Mouse (Mus musculus) adrenal gland, adult 18-20 months (tissue): ENCODE results near the gene Trim12a. TPM values are rescaled to one million over a fixed set of nuclear protein-coding genes. Genes with fewer than 3 reads are reported as not detected.
"Not testable (repeated sequence)": the region's sequence is repeated elsewhere in the genome, so short reads cannot be mapped to it uniquely, and the experiment has no call there.

ENCODE experiments used
- DNase-seq, 2 experiments: peaks; one replicate each; pipeline ENCODE4 v3.0.0; 2021 to 2022; ENCODE audit warnings: low spot score in 2 of 2
- long read RNA-seq, 2 experiments: library from polyadenylated mRNA; stranded (forward); transcript quantifications; one replicate each; pipeline ENCODE4 v2.0.0; 2021
- total RNA-seq, 2 experiments: library from RNA; stranded (reverse); gene quantifications; 1 replicate in 1 of 2; 2 replicates in 1 of 2; pipeline ENCODE4 v1.2.3; 2021

Gene Trim12a
- total RNA-seq, result 10 to 100 TPM in 1 of 2 experiments, 1 to 10 TPM in 1; 6.9 to 10.2 TPM
- long read RNA-seq, experiment 1, partial matches to known transcripts, result 1 of 2 reads
- long read RNA-seq, experiment 1, other reads (novel, unspliced or antisense), result 1 of 2 reads
- long read RNA-seq, experiment 2, partial matches to known transcripts, result 3 of 6 reads
- long read RNA-seq, experiment 2, other reads (novel, unspliced or antisense), result 1 of 6 reads

- DNase-seq, result not testable (repeated sequence)
Observed at GRCm38 (mm10) chr7:104315369-104316080, at the start of gene Trim12a. Trim12a (minus strand) TSS chr7:104315466.

- no peak for DNase-seq
Observed at GRCm38 (mm10) chr7:104353600-104353967, 38.3 kb upstream of the Trim12a start.

- DNase-seq, result peak; percentile 39 to 49
Observed at GRCm38 (mm10) chr7:104352717-104353599, 37.7 kb upstream of the Trim12a start, which contains the start of gene Trim12c. Trim12c (minus strand) TSS chr7:104353362.

GRCm38 (mm10) chr7:104348043-104348442 lies 32.8 kb upstream of the Trim12a start:
- not testable (repeated sequence) for DNase-seq

- DNase-seq, result not testable (repeated sequence)
Observed at GRCm38 (mm10) chr7:104340744-104341143, 25.5 kb upstream of the Trim12a start.

GRCm38 (mm10) chr7:104335547-104335946 lies 20.3 kb upstream of the Trim12a start:
- not testable (repeated sequence) for DNase-seq

- not testable (repeated sequence) for DNase-seq
Observed at GRCm38 (mm10) chr7:104329171-104329570, 13.9 kb upstream of the Trim12a start, which contains the start of gene Trim34b. Trim34b (plus strand) TSS chr7:104329471.

GRCm38 (mm10) chr7:104322028-104322427 lies 6.8 kb upstream of the Trim12a start:
- no peak for DNase-seq

GRCm38 (mm10) chr7:104314796-104315353 lies 391 bp downstream of the Trim12a start:
- peak in 1 of 2 experiments; percentile 4 for DNase-seq

- DNase-seq, result no peak
Observed at GRCm38 (mm10) chr7:104291638-104292400, 23.4 kb downstream of the Trim12a start.

GRCm38 (mm10) chr7:104290641-104291040 lies 24.6 kb downstream of the Trim12a start:
- no peak for DNase-seq

GRCm38 (mm10) chr7:104287576-104288443 lies 27.5 kb downstream of the Trim12a start, which contains the start of gene Trim5:
Trim5 (minus strand) TSS chr7:104288094.
- peak in 1 of 2 experiments; percentile 2 for DNase-seq

- not testable (repeated sequence) for DNase-seq
Observed at GRCm38 (mm10) chr7:104279361-104279760, 35.9 kb downstream of the Trim12a start.

- DNase-seq, result not testable (repeated sequence)
Observed at GRCm38 (mm10) chr7:104265335-104265734, 49.9 kb downstream of the Trim12a start.

- DNase-seq, result not testable (repeated sequence)
Observed at GRCm38 (mm10) chr7:104260380-104260779, 54.9 kb downstream of the Trim12a start.
